Mouse (Mus musculus) lung, adult 2 months (tissue): Measurements from ENCODE around the gene Txnip.

Source experiments
- CTCF ChIP-seq: fragments of 200-500 bp; IDR thresholded peaks from 2 replicates; pipeline ENCODE4 v1.5.1; 2011; ENCODE audit warnings: mild to moderate bottlenecking, low read length, control low read depth; ENCODE audit not compliant: insufficient read depth
- POLR2A ChIP-seq: fragments of 200-500 bp; IDR thresholded peaks from 2 replicates; pipeline ENCODE4 v1.6.1; 2011; ENCODE audit warnings: low read depth, mild to moderate bottlenecking, control low read depth, low read length, borderline replicate concordance; ENCODE audit errors: extremely low read depth

- TF ChIP-seq CTCF, result no peak
- no peak for TF ChIP-seq POLR2A
These were observed 32.8 kb upstream of the Txnip start, which contains the start of gene Hfe2 for GRCm38 (mm10) chr3:96524914-96525313.
